Mouse (Mus musculus) retina, embryonic 14.5 days (tissue): ENCODE measurements around the gene Iqsec1.

Source experiments
- DNase-seq: peaks from one replicate; pipeline ENCODE4 v3.0.0-alpha.2; 2015; ENCODE audit warnings: low spot score

Iqsec1 gene

DNA sequence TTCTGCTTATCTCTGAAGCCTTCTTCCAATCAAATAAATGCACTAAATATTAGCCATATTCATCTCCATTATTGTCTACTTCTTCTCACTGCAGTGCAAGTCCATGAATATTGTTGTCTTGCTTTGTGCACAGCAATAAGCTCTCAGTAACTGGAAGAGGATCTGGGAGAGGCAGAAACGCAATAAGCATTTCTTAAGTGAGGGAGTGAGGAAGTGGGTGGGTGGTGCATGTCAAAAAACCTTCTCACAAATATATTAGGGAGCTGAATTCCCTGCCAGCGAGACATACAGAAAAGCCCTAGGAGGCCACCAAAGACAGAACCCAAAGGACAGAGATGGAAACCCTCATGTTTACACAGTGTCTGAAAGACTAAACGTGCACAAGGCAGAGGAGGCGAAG lies 35.1 kb downstream of the Iqsec1 start:
- no peak for DNase-seq

DNA sequence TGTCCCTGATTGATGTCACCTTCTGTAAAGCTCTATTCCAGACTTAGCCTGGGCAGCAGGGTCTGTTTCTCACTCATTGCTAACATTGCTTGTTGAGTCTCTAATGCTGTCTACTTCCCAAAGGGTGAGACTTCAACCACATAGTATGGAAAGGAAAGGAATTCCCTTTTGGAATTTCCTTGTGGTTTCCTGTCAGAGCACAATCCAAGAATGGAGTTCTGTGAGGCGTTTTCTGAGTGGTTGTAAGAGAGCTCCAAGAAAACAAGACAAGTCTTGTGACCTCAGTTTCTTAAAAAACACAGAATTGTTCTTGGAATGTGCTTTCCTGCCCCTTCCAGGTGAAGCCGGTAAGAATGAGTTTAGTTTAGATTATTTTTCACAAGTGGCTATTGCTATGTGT lies 37.5 kb downstream of the Iqsec1 start:
- DNase-seq, result no peak

DNA sequence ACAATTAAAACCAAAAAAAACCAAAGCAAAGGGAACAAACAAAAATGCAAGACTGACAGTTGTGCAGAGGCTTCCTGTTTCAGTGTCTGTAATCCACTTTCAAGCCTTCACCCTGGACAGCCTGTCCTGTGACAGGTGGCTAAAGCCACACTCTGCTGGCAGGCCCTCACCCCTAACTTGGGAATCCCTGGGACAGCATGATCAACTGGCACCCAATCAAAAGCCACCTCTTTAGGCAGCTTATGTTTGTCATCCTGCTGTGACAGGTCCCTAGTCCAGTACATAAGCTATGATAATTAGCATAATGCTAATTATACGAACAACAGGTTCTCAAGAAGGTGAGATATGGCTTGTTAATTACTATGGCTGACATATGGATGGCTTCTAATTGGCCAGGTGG lies 40.4 kb downstream of the Iqsec1 start:
- DNase-seq, result no peak

DNA sequence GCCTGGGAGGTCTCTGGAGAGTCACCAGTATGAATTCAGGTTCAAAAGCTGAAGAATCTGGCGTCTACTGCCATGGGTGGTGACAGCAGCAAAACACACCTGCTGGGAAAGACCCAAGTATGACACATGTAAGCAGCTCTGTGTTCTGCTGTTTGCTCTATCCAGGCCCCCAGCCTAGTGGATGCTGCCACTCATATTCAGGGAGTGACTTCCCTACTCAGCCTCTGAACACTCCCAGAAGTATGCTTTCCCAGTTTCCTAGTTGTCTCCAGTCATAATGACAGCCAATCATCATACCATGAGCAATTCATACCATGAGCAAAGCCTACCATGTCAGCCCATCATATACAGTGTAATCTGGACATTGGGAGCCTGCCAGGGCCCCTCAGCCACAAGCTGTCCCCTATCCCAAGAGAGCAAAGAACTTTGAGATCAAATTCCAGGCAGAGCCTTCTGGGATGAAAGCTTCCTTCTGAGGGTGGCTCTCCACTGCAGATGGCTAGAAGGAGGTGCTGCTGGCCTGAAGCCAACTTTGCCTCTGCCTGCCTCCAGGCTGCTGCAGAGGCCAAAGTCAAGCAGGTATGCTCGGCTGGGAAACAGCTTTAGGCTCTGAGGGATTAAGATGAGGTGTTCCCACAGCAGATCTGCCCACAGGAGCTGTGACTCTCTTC lies 42.8 kb downstream of the Iqsec1 start:
- no peak for DNase-seq

DNA sequence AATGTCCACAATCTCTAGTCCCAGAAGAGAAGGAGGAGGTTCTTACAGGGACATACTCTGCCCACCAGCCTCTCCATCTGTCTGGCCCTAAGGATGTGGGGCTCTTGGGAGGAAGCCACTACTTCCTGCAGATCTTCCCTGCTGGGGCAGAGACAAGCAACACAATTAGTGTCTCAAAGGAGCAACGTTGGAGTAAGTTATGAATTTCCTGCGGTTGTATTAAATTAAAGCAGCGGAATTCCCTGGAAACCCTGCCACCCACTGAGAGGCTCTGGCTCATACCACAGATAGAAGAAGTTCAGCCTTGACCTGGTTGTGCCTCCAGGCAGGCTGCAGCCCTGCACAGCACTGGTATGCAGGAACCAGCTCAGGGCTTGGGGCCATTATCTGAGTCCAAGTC lies 47.2 kb downstream of the Iqsec1 start:
- no peak for DNase-seq

DNA sequence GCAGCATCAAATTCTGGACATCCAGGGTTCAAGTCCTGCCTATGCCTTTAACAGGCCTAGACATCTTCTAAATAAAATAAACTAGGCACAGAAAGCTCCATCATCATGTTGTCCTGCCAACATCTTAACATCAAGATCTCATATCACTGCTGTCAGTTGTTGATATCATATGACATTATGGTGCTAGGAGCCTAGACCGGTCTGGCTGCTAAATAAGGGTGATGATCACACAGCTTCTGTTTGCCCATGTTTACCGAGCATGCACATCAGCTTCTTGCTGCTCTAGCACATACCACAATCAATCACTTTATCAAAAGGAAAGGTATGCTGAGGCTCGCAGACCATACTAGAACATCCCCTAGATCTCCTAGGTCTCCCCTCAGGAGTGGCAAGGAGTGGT lies 54.8 kb downstream of the Iqsec1 start:
- no peak for DNase-seq

DNA sequence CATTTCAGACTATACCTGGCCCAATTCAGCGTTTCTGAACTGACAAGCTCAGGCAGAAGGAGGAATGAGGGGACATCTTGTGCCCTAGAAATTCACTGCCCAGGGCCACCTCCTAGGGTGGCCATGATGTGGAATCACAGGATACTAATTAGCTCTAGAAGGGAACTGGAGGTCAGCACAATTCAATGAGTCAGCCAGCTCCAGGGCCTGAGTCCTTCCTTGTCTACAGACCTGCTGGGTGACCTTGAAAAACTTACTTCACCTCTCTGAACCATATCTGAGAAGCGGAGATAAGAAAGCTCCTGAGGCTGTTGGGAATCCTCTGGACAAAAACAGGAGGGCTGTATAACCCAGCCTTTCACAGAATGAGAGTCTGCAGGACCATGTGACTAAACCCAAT lies 59.7 kb downstream of the Iqsec1 start:
- DNase-seq, result no peak

DNA sequence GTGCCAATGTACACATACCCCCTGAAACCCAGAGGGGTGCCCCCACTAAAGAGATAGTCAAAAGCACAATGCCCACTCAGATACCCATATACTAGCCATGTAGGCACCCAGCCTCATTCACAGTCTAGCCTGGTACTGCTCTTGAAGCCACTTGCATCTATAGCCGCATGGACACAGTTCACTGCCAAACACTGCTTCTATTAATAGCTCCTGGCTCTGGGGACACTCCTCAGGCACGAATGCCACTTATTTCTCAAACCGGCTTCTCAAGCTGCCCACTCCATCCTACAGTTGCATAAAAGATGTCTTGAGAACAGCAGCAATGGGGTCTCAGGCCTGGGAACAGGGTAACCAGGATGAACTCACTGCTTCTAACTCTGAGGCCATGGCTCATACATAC lies 63.0 kb downstream of the Iqsec1 start:
- no peak for DNase-seq

DNA sequence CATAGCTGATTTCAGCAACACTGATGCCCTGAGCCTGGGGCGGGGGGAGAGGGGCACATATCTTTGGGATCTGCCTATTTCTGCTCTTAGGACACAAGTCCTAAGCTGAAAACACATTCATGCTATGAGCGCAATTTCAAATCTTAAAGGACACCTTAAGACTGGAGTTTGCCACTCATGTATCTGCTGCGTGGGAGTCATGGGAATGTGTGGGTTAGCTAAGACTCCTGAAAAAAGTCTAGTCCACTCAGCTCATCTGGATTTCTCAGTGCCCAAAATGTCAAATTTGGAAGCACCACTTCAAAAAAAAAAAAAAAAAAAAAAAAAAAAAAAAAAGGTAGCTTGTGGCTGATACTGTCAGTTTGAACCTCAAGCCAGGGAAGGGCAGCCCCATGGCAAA lies 63.7 kb downstream of the Iqsec1 start:
- no peak for DNase-seq

DNA sequence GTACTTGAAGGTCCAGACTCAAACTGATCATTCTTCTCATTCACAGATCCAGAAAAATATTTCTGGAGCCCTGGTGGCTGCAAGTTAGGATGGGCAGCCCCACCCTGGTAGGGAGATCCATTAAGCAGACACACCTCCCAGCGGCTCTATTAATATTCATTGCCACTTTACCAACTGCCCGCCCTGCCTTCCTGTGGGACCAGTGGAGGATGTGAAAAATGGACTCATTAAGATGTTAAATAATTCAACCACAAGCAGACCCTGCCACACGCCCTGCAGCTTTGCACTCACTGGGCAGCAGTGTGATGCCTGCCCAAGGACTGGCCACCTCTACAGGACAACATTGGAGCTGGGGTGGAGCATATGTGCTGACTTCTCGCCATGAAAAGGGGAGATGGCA lies 64.1 kb downstream of the Iqsec1 start:
- DNase-seq, result peak; percentile 28

DNA sequence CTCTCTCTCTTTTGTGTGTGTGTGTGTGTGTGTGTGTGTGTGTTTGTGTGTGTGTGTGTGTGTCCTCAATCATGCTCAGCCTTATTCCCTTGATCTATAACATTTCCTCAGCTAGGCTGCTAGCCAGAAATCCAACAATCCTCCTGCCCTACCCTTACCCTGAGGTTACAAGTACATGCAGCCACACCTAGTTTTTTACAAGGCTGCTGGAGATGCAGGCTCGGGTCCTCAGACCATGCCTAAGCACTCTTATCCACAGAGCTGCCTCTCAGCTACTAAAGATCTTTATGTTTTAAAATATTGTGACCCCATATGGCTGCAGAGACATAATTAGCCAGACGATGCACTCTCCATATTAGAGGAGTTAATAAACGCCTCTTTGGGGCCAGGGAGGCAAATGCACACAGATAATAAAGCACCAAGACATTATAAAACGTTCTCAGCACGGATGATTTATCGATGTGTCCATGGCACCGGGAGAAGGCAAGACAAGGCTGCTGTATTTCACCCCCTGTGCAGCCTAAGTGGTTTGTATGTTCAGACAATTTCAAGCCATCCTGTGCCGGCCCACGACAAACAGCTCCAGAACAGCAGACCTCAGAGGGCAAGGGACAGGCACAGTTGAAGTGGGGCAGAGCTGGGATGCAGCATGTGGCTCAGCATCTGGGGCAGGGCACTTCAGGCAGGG lies 67.1 kb downstream of the Iqsec1 start:
- no peak for DNase-seq

DNA sequence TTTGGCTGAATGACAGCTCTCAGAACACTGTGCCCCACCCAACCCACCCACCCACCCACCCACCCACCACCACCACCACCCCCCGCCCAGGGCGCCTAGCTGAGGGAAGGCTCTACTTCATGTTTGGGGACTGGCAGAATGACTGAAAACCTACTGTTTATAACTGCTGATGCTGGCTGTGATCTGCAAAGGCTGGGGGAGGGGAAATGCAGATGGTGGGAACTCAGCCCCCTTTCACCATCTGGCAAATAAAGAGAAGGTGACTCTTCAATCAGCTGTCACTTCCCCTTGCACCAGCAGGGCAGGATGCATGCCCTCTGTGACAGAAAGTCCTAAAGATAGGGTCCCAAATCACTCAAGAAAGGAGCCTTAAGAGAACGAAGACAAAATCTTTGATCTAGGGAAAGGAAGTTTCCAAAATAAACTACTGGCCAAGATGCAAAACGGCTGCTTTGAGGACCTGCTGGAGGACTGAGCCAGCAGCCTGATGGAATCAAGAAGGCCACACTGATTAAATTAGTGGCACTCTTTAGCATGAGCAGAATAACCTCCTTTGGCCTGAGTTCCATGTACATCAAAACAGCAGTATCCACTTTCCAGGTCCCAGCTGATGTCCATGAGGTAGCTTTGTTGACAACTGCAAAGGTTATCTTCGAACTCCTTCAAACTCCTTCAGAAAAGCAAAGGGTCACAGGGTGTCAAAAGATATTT lies 67.8 kb downstream of the Iqsec1 start:
- peak; percentile 20 for DNase-seq

DNA sequence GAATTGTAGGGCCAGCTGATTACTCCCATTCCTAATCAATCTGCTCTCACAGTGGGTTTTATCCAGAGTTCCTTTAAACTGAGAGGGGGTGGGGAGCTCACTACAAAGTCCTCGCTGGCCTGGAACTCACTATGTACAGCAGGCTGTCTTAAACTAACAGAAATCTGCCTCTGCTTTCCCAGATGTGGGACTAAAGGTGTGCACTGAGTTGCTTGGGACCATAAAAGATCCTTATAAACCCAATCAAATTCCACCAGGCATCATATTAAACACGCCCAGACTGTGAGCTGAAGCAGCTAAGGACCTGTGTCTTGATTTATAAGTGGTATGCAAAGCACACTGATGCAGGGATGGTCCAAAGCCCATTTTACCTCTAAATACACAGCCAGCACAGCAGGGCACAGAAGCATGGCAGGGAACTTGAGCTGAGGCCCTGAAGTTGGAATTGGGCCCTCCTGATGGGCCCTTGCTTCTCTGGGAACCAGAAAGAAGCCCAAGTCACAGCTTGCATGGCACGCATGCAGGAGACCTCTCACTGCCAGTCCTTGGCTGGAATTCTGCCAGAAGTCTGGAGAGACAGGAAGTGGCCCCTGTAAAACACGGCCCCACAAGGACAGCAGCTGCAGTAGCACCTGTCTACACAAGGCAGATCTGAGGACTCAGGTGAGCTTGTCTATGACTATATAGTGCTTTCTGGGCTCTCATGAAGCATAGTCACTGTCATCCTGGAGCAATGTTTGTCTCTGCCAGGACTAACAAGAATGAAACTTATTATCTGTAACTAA lies 68.7 kb downstream of the Iqsec1 start:
- DNase-seq, result no peak

DNA sequence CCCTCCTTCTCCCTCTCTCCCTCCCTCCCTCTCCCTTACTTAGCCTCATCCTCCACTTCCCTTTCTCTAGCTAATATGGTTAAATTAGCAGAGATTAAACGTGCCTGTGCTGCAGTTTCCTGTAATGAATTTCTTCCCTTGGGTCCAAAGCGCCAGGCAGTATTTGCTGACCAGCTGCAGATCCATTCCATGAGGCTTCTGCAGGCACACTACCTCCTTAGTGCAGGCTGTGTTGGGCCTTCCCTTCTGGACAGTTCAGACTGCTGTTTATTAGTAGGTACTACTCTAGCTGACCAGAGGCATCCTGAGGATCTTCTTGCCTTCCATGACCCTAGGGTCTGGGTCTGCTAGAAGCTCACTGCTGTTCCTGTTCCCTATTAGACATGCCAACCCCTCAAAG lies 72.9 kb downstream of the Iqsec1 start:
- no peak for DNase-seq

DNA sequence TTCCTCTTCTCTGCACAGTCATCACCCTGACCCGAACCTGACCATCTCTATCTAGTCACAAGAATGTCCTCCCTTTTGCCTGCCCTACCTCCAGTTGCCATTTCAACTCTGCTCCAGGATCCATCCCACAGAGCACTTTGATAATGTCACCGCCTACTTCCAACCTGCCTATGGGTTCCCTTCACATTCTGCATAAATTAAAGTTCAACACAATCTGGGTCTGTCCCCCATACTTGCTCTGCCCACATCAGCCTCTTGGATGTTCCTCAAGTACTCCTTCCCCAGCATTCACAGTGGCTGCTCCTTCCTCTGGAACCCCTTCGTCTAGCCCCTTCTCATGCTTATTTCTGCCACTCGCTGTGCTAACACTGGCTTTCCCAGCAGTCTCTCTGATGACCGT lies 74.7 kb downstream of the Iqsec1 start:
- no peak for DNase-seq

DNA sequence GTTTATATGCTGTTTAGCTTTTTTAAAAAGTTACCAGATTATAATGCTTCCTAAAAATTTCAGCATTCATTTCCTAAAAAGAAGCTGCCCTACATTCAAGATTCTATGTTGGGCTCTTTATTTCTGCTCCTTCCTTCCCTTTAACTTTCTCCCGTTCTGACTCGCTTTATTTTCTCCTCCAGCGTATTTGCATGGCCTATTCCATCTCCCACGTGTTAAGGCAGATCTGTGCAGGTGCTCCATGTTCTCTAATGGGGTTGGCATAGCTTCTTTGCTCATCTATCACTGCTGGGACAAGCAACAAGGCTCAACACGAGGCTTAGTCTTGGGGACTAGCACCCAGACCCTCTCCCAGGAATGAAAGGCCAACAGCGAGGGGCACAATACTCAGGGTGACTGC lies 75.7 kb downstream of the Iqsec1 start:
- no peak for DNase-seq

DNA sequence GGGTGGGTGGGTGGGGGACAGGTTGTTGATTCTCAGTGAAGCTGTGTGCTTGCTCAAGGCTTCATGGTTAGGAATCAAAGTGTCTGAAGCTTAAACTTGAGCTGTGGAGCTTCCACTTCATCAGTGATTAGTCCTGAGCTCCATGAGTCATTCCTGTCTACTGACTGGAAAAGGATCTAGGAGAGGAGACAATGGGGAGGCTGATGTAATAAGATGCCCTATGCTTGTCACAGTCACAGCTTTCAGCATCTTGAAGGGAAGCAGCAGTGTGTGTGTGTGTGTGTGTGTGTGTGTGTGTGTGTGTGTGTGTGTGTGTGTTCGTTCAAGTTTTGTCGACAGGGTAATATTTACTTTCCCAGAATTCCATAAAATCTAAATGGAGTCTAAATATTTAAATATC lies 84.3 kb downstream of the Iqsec1 start:
- no peak for DNase-seq

DNA sequence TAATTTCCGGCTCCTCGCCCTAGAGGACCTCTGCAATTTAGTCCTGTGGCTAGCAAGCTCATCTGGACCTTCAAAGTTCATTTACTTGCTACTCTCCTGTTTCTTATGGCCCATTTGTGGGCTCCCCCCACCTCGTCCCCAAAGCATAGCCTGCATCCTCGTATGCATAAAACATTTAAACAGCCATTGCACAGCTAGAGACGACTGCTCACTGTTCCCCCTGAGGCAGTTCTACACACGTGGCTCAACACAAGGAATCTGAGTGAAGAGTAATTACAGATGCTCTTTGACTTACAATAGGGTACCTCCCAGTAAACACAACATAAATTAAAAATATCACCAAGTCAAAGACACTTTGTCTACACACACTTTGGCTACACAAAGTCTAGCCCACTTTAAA lies 88.2 kb downstream of the Iqsec1 start:
- no peak for DNase-seq

DNA sequence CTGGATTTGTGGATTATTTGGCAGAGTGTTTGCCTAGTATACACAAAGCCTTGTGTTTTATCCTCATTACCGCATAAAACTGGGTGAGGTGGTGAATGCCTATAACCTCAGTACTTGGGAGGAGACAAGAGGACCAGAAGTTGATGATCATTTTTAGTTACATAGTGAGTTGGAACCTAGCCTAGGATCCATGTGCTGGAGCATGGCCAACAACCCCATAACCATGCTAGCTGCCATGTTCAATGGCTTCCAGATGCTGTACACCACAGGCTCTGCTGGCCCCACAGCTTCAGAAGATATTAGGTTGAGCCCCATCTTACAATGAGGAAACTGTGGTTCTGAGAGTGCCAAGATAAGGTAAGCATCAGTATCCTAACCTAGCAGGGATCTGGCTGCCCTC lies 89.2 kb downstream of the Iqsec1 start:
- no peak for DNase-seq

DNA sequence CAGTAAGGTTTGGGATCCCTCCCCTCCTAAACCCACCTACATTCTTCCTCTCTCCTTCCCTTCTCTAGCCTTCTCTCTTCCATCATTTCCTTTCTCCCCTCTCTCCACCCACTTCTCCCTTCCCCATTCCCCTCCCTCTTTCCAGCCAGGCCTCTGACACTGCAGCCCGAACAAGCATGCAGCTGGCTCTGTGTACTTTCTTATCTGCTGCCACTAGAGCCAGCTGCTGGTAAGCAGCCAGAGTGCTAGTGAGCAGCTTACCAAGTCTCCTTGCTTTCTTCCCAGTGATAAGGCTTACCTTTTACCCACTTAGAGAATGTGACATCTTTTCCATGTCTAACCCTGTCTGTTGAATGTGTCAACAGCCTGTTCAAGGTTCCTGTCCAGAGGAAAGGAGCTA lies 90.4 kb downstream of the Iqsec1 start:
- no peak for DNase-seq

DNA sequence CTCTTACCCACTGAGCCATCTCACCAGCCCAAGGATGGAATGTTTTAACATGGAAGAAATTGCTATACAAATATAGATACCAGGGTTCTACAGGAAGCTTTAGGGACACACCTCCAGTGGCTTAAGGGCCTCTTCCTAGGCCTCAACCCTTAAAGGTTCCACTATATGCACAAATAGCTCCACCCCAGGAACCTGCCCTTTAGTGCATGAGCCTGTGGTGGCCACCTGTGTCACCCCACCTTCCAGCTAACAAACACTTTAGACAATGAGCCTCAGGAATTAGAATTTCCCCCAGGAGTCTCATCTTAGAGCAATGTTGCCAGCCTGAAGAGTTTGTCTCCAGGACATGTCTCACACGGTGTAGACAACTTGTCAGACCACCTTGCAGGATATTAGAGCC lies 96.1 kb downstream of the Iqsec1 start:
- no peak for DNase-seq

DNA sequence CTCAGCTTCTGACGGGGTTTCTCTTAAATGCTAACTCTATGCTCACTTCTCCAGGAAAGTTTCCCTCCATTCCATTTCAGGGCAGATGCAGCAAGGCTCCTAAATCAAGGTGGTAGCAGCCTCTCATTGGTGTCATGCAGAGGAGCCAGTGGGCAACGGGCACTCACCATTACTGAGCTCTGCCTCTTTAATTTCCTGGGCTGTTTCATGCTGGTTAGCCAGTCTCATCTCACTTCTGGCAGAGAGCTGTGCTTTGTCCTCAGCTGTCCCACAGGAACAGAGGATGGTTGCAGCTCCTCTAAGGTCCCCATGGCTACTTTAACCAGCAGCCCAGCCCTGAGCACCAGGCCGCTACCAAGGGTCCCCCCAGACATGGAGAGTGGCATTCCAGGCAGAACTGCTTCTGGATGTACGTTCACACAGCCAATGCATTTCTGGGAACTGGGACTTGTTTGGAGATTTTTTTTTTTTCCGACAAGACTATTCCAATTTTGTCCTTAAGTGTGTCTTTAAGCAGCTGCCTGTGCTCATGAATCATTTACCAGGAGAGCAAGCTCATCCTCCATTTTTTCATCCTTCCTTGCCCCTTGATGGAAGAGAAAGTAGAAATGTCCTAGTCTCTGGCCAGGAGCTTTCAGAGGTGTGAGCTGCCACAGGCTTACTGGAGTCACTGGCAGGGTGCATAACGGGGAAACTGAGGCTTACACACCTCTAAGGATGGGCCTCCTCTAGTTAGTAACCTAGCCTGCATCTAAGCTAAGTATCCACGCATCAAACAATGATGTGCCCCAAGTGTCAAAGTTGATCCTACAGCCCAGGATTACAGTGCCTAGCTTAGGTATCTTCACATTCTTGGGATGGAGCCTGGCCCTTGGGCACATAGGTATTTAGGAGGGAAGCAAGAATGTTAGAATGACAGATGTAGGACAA lies 98.9 kb downstream of the Iqsec1 start:
- DNase-seq, result no peak
